Mouse (Mus musculus) retina, postnatal 7 days (tissue): ENCODE data around the gene Ccdc30.

Experiments
- DNase-seq: peaks from one replicate; pipeline ENCODE4 v3.0.0-alpha.2; 2012; ENCODE audit warnings: low read depth, low spot score

Ccdc30 gene

GRCm38 (mm10) chr4:119415072-119415753 lies at the start of gene Ccdc30:
Gene Ccdc30 (minus strand): TSS chr4:119415521.
- peak; percentile 83 for DNase-seq

- no peak for DNase-seq
These were observed 48.6 kb upstream of the Ccdc30 start for GRCm38 (mm10) chr4:119463756-119464419.

DNA sequence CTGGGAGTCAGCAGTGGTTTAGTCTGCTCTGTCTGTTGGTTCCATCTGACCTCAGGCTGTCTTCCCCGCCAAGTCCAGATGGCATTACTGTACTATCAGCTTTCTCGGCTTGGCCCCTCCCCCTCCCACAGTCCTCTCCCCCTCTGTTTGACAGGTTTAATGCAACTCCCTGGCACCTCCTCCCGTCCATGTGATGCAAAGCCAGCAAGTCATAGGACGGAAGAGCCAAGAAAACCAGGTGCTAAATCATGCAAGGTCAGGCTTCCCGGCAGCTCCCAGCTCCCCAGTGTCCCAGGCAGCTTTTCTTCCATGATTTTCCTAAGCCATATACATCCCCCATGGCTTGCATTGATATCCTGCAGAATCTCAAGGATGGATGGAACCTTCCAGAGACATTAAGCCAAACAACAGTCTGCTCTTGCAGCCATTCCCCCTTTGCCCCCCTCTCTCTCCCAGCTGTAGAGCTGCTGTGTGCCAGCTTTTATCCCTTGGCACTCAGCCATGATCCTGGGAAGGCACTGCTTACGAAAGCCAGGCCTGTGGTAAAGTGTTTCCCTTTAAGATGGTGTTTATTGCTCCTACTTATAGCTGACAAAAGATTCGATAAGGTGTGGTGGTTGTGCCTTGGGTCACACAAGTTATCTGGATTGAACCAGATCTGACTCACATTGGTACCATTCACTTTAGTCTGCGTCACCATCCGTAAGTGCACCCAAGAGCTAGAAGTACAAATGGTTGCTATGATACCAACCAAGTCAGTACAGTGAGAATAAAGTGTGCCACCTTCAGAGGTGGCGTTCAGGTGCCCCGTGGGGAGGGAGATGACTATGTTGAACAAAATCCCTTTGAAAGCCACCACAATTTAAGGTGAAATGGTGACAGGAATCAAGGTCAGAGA lies 47.8 kb upstream of the Ccdc30 start:
- DNase-seq: peak; percentile 78

- DNase-seq: no peak
These were observed 47.1 kb upstream of the Ccdc30 start for GRCm38 (mm10) chr4:119462457-119462856.

- DNase-seq: no peak
These were observed 45.4 kb upstream of the Ccdc30 start for GRCm38 (mm10) chr4:119460728-119461141.

DNA sequence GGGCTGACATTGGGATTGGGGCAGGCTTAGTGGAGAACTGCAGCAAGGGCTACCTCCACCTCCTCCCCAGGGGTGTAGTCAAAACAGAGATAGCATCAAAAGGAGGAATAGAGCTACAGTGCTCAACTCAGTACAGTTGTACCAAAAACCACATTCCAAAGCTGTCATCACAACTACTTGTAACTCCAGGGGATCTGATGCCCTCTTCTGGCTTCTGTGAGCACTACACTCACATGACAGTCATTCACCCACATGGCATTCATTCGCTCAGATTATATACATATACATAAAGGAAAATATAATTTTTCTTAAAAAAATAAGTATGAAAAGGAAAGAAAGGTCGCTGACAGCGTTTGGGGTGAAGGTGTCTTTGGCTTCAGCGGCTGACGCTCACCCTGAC lies 45.0 kb upstream of the Ccdc30 start:
- no peak for DNase-seq

DNA sequence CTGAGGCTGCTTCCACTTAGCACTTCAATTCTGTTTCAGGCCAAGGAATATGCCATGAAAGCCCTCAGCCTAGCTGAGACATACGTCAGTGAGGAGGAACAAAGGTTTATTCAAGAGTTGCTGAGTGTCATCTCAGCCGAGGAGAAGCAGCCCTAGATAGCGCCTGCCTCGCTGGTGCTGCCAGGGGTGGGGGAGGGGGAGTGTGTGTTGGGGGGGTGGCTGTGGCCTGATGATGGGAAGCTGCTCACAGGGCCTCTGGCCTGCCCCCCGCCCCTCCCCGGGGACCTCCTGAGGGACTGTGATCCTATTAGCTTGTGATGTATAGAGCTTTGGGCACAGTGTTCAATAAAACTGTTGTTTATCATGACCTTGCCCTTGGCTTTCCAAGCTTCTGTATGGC lies 38.2 kb upstream of the Ccdc30 start:
- DNase-seq: no peak

DNA sequence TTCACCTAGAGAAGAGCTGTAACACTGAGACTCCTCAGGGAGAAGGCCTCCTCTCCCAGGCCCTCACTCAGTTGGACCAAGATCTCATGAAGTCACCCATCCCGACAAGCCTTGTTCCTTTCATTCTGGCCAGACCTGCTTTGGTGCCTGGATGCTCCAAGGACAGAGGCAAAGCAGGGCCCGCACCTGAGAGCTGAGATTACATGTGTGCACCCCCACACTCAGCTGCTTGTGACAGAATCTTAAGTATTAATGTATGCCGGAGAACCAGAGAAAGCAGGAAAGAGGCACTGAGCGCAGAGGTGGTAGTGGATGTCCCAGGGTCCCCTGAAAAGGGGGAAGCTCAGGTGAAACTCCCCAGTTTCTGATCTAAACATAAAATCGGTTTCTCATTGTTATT lies 37.8 kb upstream of the Ccdc30 start:
- DNase-seq: no peak

DNA sequence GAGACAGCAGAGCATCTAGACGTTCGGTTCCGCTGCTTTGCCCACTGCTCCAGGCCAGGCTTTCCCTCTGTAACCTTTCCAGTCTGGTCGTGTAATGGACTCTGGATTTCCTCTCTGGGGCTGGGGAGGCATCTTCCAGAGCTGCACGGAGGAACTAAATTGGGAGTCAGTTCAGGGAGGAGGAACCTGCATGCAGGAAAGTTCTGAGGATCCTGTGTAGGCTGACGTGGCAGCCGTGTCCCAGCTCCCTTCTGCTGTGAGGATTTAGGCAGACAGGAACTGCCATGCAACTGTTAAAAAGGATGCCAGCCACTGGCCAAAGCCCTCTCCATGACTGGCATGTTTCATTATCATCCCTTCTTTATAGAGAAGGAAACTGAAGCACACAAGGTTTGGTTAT lies 35.1 kb upstream of the Ccdc30 start:
- DNase-seq: no peak

DNA sequence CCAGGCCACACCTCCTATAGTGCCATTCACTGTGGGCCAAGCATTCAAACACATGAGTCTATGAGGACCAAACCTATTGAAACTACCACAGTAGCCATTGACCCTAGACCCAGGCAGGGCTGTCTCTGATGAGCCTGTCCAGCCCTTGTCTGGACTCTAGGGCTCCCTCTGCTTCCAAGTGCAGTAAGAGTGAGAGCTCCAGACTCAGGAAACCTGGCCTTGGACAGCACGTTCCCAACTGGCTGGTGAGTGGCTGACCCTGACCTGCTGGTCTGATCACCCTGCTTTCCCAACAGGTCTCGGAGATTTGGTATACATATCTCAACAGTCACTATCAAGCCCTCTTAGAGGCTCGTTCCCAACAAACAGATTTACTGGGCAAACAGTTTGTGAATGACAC lies 32.5 kb upstream of the Ccdc30 start:
- no peak for DNase-seq

DNA sequence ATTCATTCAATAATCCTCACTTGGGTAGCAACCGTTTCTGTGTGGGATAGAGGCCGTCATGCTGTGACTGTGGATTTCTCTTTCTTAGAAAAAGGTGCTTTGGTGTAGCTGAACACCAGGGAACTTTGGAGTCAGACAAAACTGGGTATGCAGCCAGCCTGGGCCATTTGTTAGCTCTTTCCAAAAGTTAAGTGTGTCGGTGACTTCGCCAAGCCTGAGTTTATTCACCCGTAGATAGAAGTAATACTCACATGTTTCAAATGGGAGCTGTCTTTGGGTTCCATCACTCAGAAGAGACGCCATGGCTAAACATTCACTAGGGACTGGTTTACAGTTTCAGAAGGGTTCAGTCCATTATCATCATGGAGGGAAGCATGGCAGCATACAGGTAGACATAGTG lies 31.9 kb upstream of the Ccdc30 start:
- no peak for DNase-seq

- no peak for DNase-seq
These were observed 27.2 kb upstream of the Ccdc30 start for GRCm38 (mm10) chr4:119442539-119442938.

DNA sequence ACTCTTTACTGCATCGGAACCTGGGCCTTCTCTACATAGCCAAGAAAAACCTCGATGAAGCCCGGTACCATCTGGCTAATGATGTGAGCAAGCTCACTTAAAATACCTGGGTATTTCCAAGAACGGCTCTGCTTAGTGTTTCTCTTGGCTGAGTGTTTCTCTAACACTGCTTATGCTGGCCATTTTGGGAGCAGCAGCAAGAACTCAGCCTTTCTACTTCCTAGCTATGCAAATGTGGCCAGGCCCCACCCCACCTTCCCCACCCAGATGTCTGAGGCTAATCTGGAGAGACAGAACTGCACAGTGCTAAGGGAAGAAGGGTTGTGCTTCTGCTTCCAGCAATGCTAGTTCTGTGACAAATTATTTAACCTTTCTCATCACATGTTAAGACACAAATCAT lies 26.5 kb upstream of the Ccdc30 start:
- DNase-seq: no peak

DNA sequence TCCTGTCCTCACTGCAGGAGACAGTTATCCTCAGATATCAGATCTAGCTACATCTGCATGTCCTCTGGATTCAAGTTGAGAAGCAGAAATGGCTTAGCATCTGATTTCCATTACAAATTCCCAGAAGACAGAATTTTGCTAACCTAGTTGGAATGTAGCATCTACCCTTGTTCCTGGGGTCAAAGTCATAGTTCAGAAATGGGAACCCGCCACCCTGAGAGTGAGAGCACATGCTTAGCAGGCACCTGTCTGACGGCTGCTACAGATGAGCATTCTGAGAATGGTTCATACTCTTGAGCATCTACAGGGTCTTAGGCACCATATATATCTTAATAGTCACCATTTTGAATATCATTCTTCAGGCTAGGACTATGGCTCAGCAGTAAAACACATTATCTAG lies 22.6 kb upstream of the Ccdc30 start:
- DNase-seq: no peak

- no peak for DNase-seq
These were observed 15.4 kb upstream of the Ccdc30 start for GRCm38 (mm10) chr4:119430678-119431077.

DNA sequence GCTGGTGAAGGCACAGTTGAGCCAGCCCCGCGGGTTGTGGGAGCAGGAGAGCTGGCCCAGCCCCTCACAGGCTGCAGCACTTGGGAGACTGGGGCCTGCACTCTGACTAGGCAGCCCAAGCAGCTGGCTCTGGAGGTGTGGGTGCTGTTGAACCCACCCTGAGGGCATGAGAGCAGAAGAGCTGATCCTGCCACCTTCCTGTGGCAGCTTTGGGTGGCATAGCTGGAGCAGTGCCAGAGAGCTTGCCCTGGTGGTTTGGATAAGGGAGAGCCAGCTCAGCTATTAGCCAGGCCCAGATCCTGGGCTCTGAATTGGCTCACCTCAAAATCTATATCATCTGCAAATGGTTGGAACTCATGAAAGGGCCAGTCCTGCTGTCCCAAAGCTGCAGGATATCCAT lies 12.4 kb upstream of the Ccdc30 start:
- DNase-seq: no peak

- DNase-seq: no peak
These were observed 10.3 kb upstream of the Ccdc30 start for GRCm38 (mm10) chr4:119425601-119426000.

GRCm38 (mm10) chr4:119425077-119425476 lies 9.8 kb upstream of the Ccdc30 start:
- DNase-seq: no peak

- peak; percentile 84 for DNase-seq
These were observed 7.1 kb upstream of the Ccdc30 start, which contains the start of the genes Ppcs and Zmynd12 for GRCm38 (mm10) chr4:119422294-119422964. Gene Ppcs (minus strand): TSS chr4:119422420. Gene Zmynd12 (plus strand): TSS chr4:119422814.

- DNase-seq: no peak
These were observed 6.6 kb upstream of the Ccdc30 start for GRCm38 (mm10) chr4:119421921-119422293.

- no peak for DNase-seq
These were observed 5.9 kb upstream of the Ccdc30 start for GRCm38 (mm10) chr4:119421191-119421590.

DNA sequence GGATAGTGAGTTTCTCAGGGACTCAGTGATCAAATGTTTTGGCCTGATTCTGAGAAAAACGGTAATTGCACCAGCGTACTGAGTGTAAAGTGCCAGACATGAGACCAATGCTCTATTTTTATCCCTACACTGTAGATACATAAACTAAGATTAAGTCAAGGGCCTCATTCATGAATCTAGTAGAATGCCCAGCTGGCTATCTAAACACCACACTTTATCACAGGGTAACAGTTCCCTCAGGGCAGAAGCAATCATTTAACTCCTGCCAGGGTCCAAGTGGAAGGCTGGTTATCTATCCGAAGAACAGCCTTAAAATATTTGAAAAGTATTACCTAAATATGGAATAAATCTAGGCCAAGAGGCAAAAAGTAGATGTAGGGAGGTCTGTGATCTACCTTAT lies 2.6 kb upstream of the Ccdc30 start:
- DNase-seq: no peak
